Mouse (Mus musculus): Measurements from ENCODE around the gene Ankrd34a. TPM values are rescaled to one million over a fixed set of nuclear protein-coding genes. Genes with fewer than 3 reads are reported as not detected.
A peak's percentile ranks its signal among the peaks of the same experiment; 100 is the strongest.

Gene Ankrd34a
- total and polyA plus RNA-seq, 2 experiments from 2014 or later: 15.3 to 29.6 TPM

DNA sequence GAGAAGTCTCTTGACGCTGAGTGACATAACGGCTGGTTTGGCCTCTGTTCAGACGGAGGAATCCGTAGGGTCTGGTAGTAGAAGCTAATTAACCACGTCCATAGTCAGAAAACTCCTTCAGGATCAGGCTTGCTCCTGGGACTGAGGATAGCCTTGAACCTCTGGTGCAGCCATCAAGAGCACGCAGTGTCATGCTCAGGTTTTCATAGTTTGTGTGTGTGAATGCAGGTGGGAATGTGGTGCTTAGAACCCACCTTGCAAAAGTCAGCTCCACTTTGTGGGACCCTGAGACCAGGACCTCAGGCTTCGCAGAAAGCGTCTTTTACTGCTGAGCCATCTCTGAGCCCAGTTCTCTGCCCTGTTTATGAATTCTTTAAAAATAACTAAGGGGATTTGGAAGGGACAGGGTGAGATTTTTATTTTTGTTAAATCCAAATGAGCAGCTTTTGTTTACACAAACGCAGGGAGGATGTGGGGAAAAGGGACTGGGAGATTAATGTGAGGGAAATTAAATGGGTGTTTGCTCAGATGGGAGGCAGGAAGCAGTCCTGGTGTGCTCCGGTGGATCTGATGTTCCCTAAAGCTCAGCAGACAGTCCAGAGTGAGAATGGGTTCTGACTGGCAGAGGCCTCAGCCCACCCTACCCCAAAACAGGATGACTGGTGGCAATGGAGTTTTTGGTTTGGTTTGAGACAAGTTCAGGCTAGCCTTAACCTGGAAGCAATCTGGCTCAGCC lies 34.3 kb upstream of the Ankrd34a start:
- H3K9me3 ChIP-seq (ENCODE audit: low read length): no peaks in the 10 kb centered on the region
- H3K9ac ChIP-seq (replicated peaks; ENCODE audit: low read length): no peak overlapping the region
- no peak overlapping the region for H3K4me3 ChIP-seq (ENCODE audit: low read length)
- no peak overlapping the region for H3K27ac ChIP-seq
- peaks cover 15% of the 10 kb centered on the region for H3K36me3 ChIP-seq (ENCODE audit: insufficient read depth, low read length)
- no peak for ATAC-seq
- DNase-seq (ENCODE audit: low spot score): no peak
- no peaks in the 10 kb centered on the region for H3K27me3 ChIP-seq (ENCODE audit: insufficient read depth, low read length)
- 48% methylated on average over 10 of the region's 10 CpGs for WGBS
- peak overlapping the region; percentile 85; the same call in 1 of the 2 replicates for H3K4me2 ChIP-seq (ENCODE audit: low read depth, low read length)
- H3K4me1 ChIP-seq (ENCODE audit: insufficient read depth, low read length): 0 out of 2 replicates have a peak, but pooled peaks cover 8% of the 10 kb centered on the region
- no peak for TF ChIP-seq CTCF (IDR thresholded peaks at IDR 0.05; ENCODE audit: low read depth)

DNA sequence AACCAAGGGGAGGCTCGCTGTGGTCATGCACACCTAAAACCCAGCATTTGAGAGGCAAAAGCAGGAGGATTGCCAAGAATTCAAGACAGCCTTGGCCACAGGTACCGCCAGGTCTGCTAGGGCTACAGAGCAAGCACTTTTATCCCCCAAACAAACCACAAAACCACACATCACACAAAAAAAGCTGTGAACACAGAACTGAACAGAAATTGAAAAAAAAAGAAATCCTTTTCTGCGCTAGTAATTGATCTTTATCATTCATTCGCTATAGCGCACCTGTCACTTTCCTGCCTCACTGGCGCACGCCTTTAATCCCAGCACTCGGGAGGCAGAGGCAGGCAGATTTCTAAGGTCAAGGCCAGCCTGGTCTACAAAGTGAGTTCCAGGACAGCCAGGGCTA lies 33.2 kb upstream of the Ankrd34a start:
- H3K27me3 ChIP-seq (ENCODE audit: insufficient read depth, low read length): no peaks in the 10 kb centered on the region
- no peak overlapping the region; the same call in 1 of the 2 replicates for H3K27ac ChIP-seq
- WGBS: 97% methylated on average over 8 of the region's 8 CpGs
- ATAC-seq: no peak
- TF ChIP-seq CTCF (IDR thresholded peaks at IDR 0.05; ENCODE audit: low read depth): no peak
- H3K4me2 ChIP-seq (ENCODE audit: low read depth, low read length): no peak overlapping the region
- DNase-seq (ENCODE audit: low spot score): no peak
- H3K4me3 ChIP-seq (ENCODE audit: low read length): no peak overlapping the region
- H3K9me3 ChIP-seq (ENCODE audit: low read length): no peaks in the 10 kb centered on the region
- 0 out of 2 replicates have a peak, but pooled peaks cover 7% of the 10 kb centered on the region for H3K4me1 ChIP-seq (ENCODE audit: insufficient read depth, low read length)
- H3K9ac ChIP-seq (replicated peaks; ENCODE audit: low read length): no peak overlapping the region
- H3K36me3 ChIP-seq (ENCODE audit: insufficient read depth, low read length): peaks cover 15% of the 10 kb centered on the region

DNA sequence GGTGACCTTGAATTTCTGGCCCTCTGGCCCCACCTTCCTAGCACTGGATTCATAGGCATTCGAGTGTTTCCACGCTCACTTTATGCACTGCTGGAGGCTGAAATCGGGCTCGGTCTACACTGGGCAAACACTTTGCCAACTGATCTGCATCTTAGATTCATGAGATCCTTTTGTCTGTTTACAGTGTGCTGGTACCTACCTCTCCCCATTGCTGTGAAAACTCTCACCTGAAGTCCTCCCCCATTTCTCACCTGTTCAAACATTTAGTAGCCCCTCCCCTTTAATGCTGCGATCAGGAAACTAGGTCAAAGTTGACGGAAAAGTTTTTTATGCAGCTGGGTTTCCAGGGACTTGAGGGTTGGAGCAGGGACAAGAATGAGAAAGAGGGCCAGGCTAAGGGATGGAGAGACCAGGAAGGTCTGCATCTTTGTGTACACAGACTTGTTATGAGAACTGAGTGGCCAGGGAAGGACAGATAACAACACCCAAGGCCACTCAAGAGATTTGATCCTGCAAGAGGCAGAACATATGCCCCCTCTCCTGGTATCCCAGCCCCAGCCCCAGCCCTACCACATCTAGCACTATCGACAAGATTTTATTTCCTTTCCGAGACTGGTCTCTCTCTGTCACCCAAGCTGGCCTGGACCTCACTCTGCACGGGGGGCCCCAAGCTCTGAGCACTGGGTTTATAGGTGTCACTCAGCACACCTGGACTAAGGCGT lies 32.4 kb upstream of the Ankrd34a start:
- Histone ChIP-seq H3K9ac (replicated peaks; ENCODE audit: low read length) (no peak overlapping the region), H3K4me2 (ENCODE audit: low read depth, low read length) (no peak overlapping the region), H3K27me3 (ENCODE audit: insufficient read depth, low read length) (no peaks in the 10 kb centered on the region), H3K4me3 (ENCODE audit: low read length) (no peak overlapping the region), H3K27ac (peak overlapping the region; percentile 51; the same call in 1 of the 2 replicates), H3K4me1 (ENCODE audit: insufficient read depth, low read length) (0 out of 2 replicates have a peak, but pooled peaks cover 7% of the 10 kb centered on the region), H3K36me3 (ENCODE audit: insufficient read depth, low read length) (peaks cover 15% of the 10 kb centered on the region), H3K9me3 (ENCODE audit: low read length) (no peaks in the 10 kb centered on the region)
- 66% methylated on average over 10 of the region's 10 CpGs for WGBS
- DNase-seq (ENCODE audit: low spot score): no peak
- no peak for ATAC-seq
- no peak for TF ChIP-seq CTCF (IDR thresholded peaks at IDR 0.05; ENCODE audit: low read depth)

DNA sequence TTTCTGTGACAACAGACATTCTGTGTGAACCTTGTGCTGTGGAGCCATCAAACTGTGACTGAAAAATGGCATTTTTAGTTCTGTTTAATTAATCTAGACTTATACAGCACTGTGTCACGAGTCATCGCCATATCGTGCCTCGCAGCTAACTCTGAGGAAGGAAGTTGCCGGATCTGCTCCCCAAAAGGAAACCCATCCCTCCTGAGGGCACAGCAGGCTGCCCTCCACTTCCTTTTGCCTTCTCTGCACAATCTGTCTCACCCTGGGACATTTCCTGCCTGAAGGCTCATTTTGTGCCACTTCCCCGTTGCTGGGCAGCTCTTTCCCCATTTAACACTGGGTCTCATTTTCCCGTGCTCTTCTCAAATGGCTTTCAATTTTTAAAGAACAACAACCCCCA lies 31.8 kb upstream of the Ankrd34a start:
- Histone ChIP-seq H3K4me3 (ENCODE audit: low read length) (no peak overlapping the region), H3K9me3 (ENCODE audit: low read length) (no peaks in the 10 kb centered on the region), H3K4me2 (ENCODE audit: low read depth, low read length) (no peak overlapping the region), H3K9ac (replicated peaks; ENCODE audit: low read length) (no peak overlapping the region), H3K36me3 (ENCODE audit: insufficient read depth, low read length) (peaks cover 15% of the 10 kb centered on the region), H3K4me1 (ENCODE audit: insufficient read depth, low read length) (0 out of 2 replicates have a peak, but pooled peaks cover 7% of the 10 kb centered on the region), H3K27me3 (ENCODE audit: insufficient read depth, low read length) (no peaks in the 10 kb centered on the region), H3K27ac (peak overlapping the region; percentile 51; the same call in 1 of the 2 replicates)
- ATAC-seq: no peak
- no peak for TF ChIP-seq CTCF (IDR thresholded peaks at IDR 0.05; ENCODE audit: low read depth)
- DNase-seq (ENCODE audit: low spot score): no peak
- 69% methylated on average over 7 of the region's 7 CpGs for WGBS

DNA sequence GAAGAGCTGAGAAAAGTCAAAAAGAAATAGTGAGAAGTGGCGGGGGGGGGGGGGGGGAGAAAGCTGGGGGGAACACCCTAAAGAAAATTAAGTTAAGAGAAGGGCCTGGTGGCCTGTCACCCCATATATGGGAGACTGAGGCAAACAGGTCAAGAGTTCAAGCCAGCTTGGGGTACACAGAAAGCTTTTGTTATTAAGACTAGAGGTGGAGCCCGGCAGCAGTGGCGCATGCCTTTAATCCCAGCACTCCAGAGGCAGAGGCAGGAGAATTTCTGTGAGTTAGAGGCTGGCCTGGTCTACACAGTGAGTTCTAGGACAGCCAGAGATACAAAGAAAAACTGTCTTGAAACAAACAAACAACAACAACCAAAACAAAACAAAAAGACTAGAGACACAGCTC lies 31.3 kb upstream of the Ankrd34a start:
- ATAC-seq: no peak
- Histone ChIP-seq H3K27me3 (ENCODE audit: insufficient read depth, low read length) (no peaks in the 10 kb centered on the region), H3K4me2 (ENCODE audit: low read depth, low read length) (no peak overlapping the region), H3K27ac (no peak overlapping the region), H3K9ac (replicated peaks; ENCODE audit: low read length) (no peak overlapping the region), H3K9me3 (ENCODE audit: low read length) (no peaks in the 10 kb centered on the region), H3K36me3 (ENCODE audit: insufficient read depth, low read length) (peaks cover 13% of the 10 kb centered on the region), H3K4me3 (ENCODE audit: low read length) (no peak overlapping the region), H3K4me1 (ENCODE audit: insufficient read depth, low read length) (0 out of 2 replicates have a peak, but pooled peaks cover 3% of the 10 kb centered on the region)
- DNase-seq (ENCODE audit: low spot score): no peak
- WGBS: 92% methylated on average over 3 of the region's 3 CpGs
- TF ChIP-seq CTCF (IDR thresholded peaks at IDR 0.05; ENCODE audit: low read depth): no peak

DNA sequence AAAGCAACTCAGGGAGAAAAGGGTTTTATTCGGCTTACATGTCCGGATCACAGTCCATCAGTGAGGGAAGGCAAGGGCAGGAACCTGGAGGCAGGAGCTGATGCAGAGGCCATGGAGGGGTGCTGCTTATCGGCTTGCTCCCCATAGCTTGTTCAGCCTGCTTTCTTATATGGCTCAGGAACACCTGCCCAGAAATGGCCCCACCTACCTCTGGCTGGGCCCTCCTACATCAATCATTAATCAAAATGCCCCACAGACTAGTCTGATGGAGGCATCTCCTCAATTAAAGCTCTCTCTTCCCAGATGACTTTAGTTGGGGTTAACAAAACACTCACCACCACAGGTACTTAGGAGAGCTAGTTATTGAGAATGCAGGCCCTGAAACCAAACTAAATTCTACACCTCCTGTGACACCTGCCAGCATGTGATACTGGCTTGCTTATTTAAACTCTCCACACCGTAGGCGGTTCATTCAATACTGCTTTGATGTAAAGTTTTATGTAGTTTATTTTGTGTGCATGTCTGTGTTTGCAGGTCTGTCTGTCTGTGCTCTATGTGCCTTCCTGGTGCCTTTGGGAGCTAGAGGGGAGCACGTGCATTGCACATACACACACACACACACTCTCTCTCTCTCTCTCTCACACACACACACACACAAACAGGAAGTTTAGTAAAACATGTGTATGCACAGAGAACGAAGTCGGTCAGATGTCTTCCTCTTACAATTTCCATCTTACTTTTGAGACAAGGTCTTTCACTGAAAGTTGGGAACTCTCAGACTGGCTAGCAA lies 29.6 kb upstream of the Ankrd34a start:
- WGBS: 90% methylated on average over 8 of the region's 8 CpGs
- no peak overlapping the region for H3K27ac ChIP-seq
- H3K4me3 ChIP-seq (ENCODE audit: low read length): no peak overlapping the region
- H3K9me3 ChIP-seq (ENCODE audit: low read length): no peaks in the 10 kb centered on the region
- no peaks in the 10 kb centered on the region for H3K36me3 ChIP-seq (ENCODE audit: insufficient read depth, low read length)
- no peak overlapping the region for H3K9ac ChIP-seq (replicated peaks; ENCODE audit: low read length)
- no peak for TF ChIP-seq CTCF (IDR thresholded peaks at IDR 0.05; ENCODE audit: low read depth)
- H3K4me1 ChIP-seq (ENCODE audit: insufficient read depth, low read length): no peaks in the 10 kb centered on the region
- no peak overlapping the region for H3K4me2 ChIP-seq (ENCODE audit: low read depth, low read length)
- DNase-seq (ENCODE audit: low spot score): no peak
- no peak for ATAC-seq
- no peaks in the 10 kb centered on the region for H3K27me3 ChIP-seq (ENCODE audit: insufficient read depth, low read length)
